Mouse (Mus musculus) limb, embryonic 10.5 days (tissue): ENCODE data around the gene Stn1. TPM values are rescaled to one million over a fixed set of nuclear protein-coding genes. Genes with fewer than 3 reads are reported as not detected.

ENCODE experiments used
- DNase-seq: peaks from one replicate; pipeline ENCODE4 v3.0.0-alpha.2; 2017; ENCODE audit warnings: low spot score
- H3K27ac ChIP-seq: fragments of 300-500 bp; sonication (generic); 2 replicates; pipeline ENCODE4 v1.5.1; 2016; ENCODE audit warnings: mild to moderate bottlenecking
- H3K27me3 ChIP-seq: fragments of 300-500 bp; sonication (generic); 2 replicates; pipeline ENCODE4 v1.6.1; 2016; ENCODE audit warnings: low read depth, mild to moderate bottlenecking; ENCODE audit not compliant: poor library complexity, severe bottlenecking
- H3K36me3 ChIP-seq: fragments of 300-500 bp; sonication (generic); 2 replicates; pipeline ENCODE4 v1.6.1; 2016; ENCODE audit warnings: mild to moderate bottlenecking, moderate library complexity
- H3K4me1 ChIP-seq: fragments of 300-500 bp; sonication (generic); 2 replicates; pipeline ENCODE4 v1.6.1; 2016
- H3K4me3 ChIP-seq: fragments of 300-500 bp; sonication (generic); 2 replicates; pipeline ENCODE4 v1.5.1; 2016; ENCODE audit warnings: mild to moderate bottlenecking, moderate library complexity
- H3K9me3 ChIP-seq: fragments of 300-500 bp; sonication (generic); replicated peaks from 2 replicates; pipeline ENCODE4 v1.6.1; 2016; ENCODE audit warnings: mild to moderate bottlenecking
- WGBS: fragments of 180-500 bp; shearing (Covaris S2); methylation state at CpG from one replicate; pipeline ENCODE4 v1.1.7; 2016; 5-methylcytosine and 5-hydroxymethylcytosine counted together
- polyA plus RNA-seq: library from polyadenylated mRNA; unstranded; fragments of >200 nt; fragmentation: Nextera tagmentation; extraction: Ambion mirVana; gene quantifications from 2 replicates; pipeline ENCODE4 v1.2.1, GENCODE M21; 2016

Stn1 gene
- polyA plus RNA-seq, 1 experiment from 2014 or later = 74.5 TPM

- Histone ChIP-seq H3K4me3 (no peak overlapping the region), H3K4me1 (peaks cover 12% of the 10 kb centered on the region), H3K27ac (no peak overlapping the region), H3K27me3 (no peaks in the 10 kb centered on the region), H3K9me3 (no peaks in the 10 kb centered on the region), H3K36me3 (peaks cover 82% of the 10 kb centered on the region)
- no peak for DNase-seq
- WGBS = 90% methylated on average over 21 of the region's 21 CpGs
Observed at GRCm38 (mm10) chr19:47512794-47513617, 24.3 kb downstream of the Stn1 start.

- 82% methylated on average over 6 of the region's 6 CpGs for WGBS
Observed at GRCm38 (mm10) chr19:47511958-47512357, 25.3 kb downstream of the Stn1 start.

GRCm38 (mm10) chr19:47511294-47511675 is 26.0 kb downstream of the Stn1 start:
- H3K4me3 ChIP-seq = no peak overlapping the region
- H3K9me3 ChIP-seq = no peaks in the 10 kb centered on the region
- H3K27ac ChIP-seq = no peak overlapping the region
- H3K27me3 ChIP-seq = no peaks in the 10 kb centered on the region
- WGBS = 78% methylated on average over 7 of the region's 7 CpGs
- no peak for DNase-seq
- H3K36me3 ChIP-seq = peaks cover 75% of the 10 kb centered on the region
- peaks cover 14% of the 10 kb centered on the region for H3K4me1 ChIP-seq

More at GRCm38 (mm10) chr19:47511958-47512357, 25.3 kb downstream of the Stn1 start:
- no peaks in the 10 kb centered on the region for H3K27me3 ChIP-seq
- no peak overlapping the region for H3K4me3 ChIP-seq
- peaks cover 81% of the 10 kb centered on the region for H3K36me3 ChIP-seq
- no peak for DNase-seq
- H3K27ac ChIP-seq = peak overlapping the region; percentile 20; the same call in 1 of the 2 replicates
- H3K9me3 ChIP-seq = no peaks in the 10 kb centered on the region
- H3K4me1 ChIP-seq = peaks cover 14% of the 10 kb centered on the region

GRCm38 (mm10) chr19:47510473-47511293 is 26.6 kb downstream of the Stn1 start:
- Histone ChIP-seq H3K36me3 (peaks cover 73% of the 10 kb centered on the region), H3K4me3 (no peak overlapping the region), H3K27ac (peak overlapping the region; percentile 50; the same call in 1 of the 2 replicates), H3K27me3 (no peaks in the 10 kb centered on the region), H3K4me1 (peaks cover 14% of the 10 kb centered on the region), H3K9me3 (no peaks in the 10 kb centered on the region)
- no peak for DNase-seq
- 60% methylated on average over 25 of the region's 25 CpGs for WGBS

- no peak overlapping the region for H3K4me3 ChIP-seq
- DNase-seq = no peak
- peaks cover 14% of the 10 kb centered on the region for H3K4me1 ChIP-seq
- H3K27ac ChIP-seq = no peak overlapping the region
- no peaks in the 10 kb centered on the region for H3K9me3 ChIP-seq
- H3K36me3 ChIP-seq = peaks cover 73% of the 10 kb centered on the region
- 89% methylated on average over 7 of the region's 7 CpGs for WGBS
- H3K27me3 ChIP-seq = no peaks in the 10 kb centered on the region
Observed at GRCm38 (mm10) chr19:47510135-47510472, 27.2 kb downstream of the Stn1 start.

- WGBS = 76% methylated on average over 5 of the region's 5 CpGs
- Histone ChIP-seq H3K4me1 (peaks cover 14% of the 10 kb centered on the region), H3K27ac (no peak overlapping the region; the same call in 1 of the 2 replicates), H3K4me3 (no peak overlapping the region), H3K9me3 (no peaks in the 10 kb centered on the region), H3K27me3 (no peaks in the 10 kb centered on the region), H3K36me3 (peaks cover 67% of the 10 kb centered on the region)
- no peak for DNase-seq
Observed at GRCm38 (mm10) chr19:47508771-47509281, 28.5 kb downstream of the Stn1 start.

GRCm38 (mm10) chr19:47508191-47508590 is 29.1 kb downstream of the Stn1 start:
- Histone ChIP-seq H3K36me3 (peaks cover 60% of the 10 kb centered on the region), H3K27me3 (no peaks in the 10 kb centered on the region), H3K9me3 (no peaks in the 10 kb centered on the region), H3K27ac (no peak overlapping the region), H3K4me3 (no peak overlapping the region), H3K4me1 (peaks cover 14% of the 10 kb centered on the region)
- DNase-seq = no peak
- WGBS = 83% methylated on average over 3 of the region's 3 CpGs

- WGBS = 71% methylated on average over 27 of the region's 27 CpGs
- H3K27me3 ChIP-seq = no peaks in the 10 kb centered on the region
- no peaks in the 10 kb centered on the region for H3K9me3 ChIP-seq
- H3K27ac ChIP-seq = no peak overlapping the region
- peaks cover 59% of the 10 kb centered on the region for H3K36me3 ChIP-seq
- peak; percentile 56 for DNase-seq
- H3K4me3 ChIP-seq = no peak overlapping the region
- peaks cover 14% of the 10 kb centered on the region for H3K4me1 ChIP-seq
Observed at GRCm38 (mm10) chr19:47507128-47508121, 29.9 kb downstream of the Stn1 start.

- Histone ChIP-seq H3K36me3 (peaks cover 43% of the 10 kb centered on the region), H3K27ac (no peak overlapping the region), H3K4me3 (no peak overlapping the region), H3K4me1 (peaks cover 16% of the 10 kb centered on the region), H3K9me3 (no peaks in the 10 kb centered on the region), H3K27me3 (no peaks in the 10 kb centered on the region)
- 69% methylated on average over 4 of the region's 4 CpGs for WGBS
- no peak for DNase-seq
Observed at GRCm38 (mm10) chr19:47503625-47504024, 33.7 kb downstream of the Stn1 start.

GRCm38 (mm10) chr19:47502563-47502962 is 34.7 kb downstream of the Stn1 start:
- H3K4me1 ChIP-seq = peaks cover 25% of the 10 kb centered on the region
- DNase-seq = no peak
- H3K9me3 ChIP-seq = no peaks in the 10 kb centered on the region
- WGBS = 80% methylated on average over 8 of the region's 8 CpGs
- H3K4me3 ChIP-seq = no peak overlapping the region
- H3K36me3 ChIP-seq = peaks cover 38% of the 10 kb centered on the region
- H3K27me3 ChIP-seq = no peaks in the 10 kb centered on the region
- H3K27ac ChIP-seq = no peak overlapping the region

- Histone ChIP-seq H3K27ac (no peak overlapping the region), H3K36me3 (peaks cover 28% of the 10 kb centered on the region)
- DNase-seq = no peak
Observed at GRCm38 (mm10) chr19:47500389-47501011, 36.8 kb downstream of the Stn1 start.

GRCm38 (mm10) chr19:47499841-47500240 is 37.5 kb downstream of the Stn1 start:
- H3K27me3 ChIP-seq = no peaks in the 10 kb centered on the region
- H3K27ac ChIP-seq = peak overlapping the region; percentile 73
- no peaks in the 10 kb centered on the region for H3K9me3 ChIP-seq
- DNase-seq = no peak
- H3K4me3 ChIP-seq = no peak overlapping the region
- WGBS = 85% methylated on average over 5 of the region's 5 CpGs
- peaks cover 22% of the 10 kb centered on the region for H3K36me3 ChIP-seq
- peaks cover 32% of the 10 kb centered on the region for H3K4me1 ChIP-seq

More at GRCm38 (mm10) chr19:47500389-47501011, 36.8 kb downstream of the Stn1 start:
- no peaks in the 10 kb centered on the region for H3K27me3 ChIP-seq
- 79% methylated on average over 11 of the region's 11 CpGs for WGBS
- H3K4me3 ChIP-seq = no peak overlapping the region
- H3K9me3 ChIP-seq = no peaks in the 10 kb centered on the region
- H3K4me1 ChIP-seq = peaks cover 32% of the 10 kb centered on the region
